Mouse (Mus musculus) olfactory bulb, adult 2 months (tissue): ENCODE results near the gene Prr22.

Experiments used
- CTCF ChIP-seq: fragments of 200-500 bp; IDR thresholded peaks from 2 replicates; pipeline ENCODE4 v1.5.1; 2012; ENCODE audit warnings: low read depth, mild to moderate bottlenecking, low read length, moderate library complexity; ENCODE audit not compliant: insufficient read depth
- POLR2A ChIP-seq: fragments of 200-500 bp; IDR thresholded peaks from 2 replicates; pipeline ENCODE4 v1.6.1; 2012; ENCODE audit warnings: mild to moderate bottlenecking, low read depth, low read length, moderate library complexity; ENCODE audit not compliant: insufficient read depth

- TF ChIP-seq CTCF (no peak), POLR2A (no peak)
These were observed 25.9 kb upstream of the Prr22 start for GRCm38 (mm10) chr17:56744173-56744572.
